Mouse (Mus musculus) thymus, adult 18-20 months (tissue): ENCODE results near the gene Man2a1.

ENCODE experiments used
- DNase-seq, 2 experiments: peaks; one replicate each; pipeline ENCODE4 v3.0.0; 2022; ENCODE audit warnings: mixed read lengths in 2 of 2

The Man2a1 gene

DNA sequence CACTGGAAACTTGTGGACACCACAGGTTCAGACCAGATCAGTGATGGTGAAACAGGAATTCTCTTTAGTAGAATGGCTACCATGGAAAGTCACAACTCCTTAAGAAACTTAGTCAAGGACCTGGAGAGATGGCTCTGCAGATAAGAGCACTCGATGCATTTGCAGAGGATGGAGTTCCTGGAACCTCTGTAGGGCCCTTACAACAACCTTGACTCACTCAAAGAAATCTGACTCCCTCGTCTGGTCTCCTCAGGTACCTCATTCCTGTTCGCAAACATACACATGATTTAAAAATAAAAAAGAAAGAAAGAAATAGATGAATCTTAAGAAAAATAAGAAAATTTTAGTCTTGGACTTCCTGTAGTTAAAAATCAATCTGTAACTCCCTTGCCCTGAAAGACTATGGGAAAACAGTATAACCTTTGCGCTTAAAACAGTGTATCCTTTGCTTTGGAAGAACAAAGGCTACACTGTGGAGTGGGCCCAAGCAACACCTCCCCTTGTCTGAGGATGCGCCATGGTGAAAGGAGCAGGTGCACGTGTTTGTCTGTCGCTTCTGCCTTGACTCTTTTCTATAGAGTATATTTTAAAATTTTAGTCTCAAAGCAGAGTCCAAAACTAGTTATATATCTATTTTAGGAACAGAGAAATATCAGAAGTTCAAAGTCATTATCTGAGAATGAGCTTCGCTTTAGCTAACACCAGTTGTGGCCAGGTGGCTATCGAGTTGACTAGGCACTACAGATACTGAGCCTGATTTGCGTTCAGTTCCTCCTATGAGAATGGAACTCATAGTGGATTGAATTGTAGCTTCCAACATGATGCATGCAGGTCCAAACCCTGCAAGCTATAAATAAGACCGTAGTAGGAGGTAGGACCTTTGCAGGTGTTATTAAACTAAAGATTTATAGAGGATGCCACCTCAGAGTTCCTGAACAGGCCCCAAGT is 163.9 kb downstream of the Man2a1 start:
- no peak for DNase-seq

DNA sequence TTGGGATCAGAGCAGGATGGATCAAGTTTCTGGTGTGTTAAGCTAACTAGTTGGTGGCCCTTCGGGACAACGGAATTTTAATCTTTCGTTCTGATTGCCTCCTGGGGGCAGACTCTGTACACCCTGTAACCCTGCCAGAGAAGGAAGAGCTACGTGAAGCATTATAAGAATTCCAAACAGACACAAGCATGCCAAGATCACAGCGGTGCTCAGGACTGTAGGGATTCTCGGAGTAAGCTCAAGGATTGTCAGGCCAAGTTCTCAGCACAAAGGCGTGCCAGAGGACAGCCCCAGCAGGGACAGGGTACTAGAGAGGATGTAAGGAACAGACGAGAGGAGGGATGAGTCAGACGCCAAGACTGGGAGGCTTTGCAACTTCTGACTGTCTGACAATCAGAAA is 164.8 kb downstream of the Man2a1 start:
- DNase-seq, result no peak

DNA sequence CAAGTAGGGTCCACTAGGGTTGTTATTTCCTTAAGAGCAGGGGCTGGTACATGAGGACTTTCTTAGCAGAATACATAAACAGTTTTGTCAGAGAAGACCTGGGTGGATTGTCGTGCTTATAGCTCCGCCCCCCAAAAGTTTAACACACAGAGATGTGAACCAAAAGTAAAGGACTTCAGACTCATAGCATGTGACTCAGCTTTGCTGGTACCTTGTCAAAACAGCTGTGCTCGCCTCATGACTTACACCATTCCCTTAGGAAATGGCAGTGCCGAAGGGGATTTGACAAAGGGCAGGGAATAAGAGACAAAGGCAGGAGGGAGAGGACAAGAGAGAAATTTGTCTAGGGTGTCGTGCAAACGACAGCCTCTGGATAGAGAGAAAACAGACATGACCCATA is 166.0 kb downstream of the Man2a1 start:
- DNase-seq, result no peak

DNA sequence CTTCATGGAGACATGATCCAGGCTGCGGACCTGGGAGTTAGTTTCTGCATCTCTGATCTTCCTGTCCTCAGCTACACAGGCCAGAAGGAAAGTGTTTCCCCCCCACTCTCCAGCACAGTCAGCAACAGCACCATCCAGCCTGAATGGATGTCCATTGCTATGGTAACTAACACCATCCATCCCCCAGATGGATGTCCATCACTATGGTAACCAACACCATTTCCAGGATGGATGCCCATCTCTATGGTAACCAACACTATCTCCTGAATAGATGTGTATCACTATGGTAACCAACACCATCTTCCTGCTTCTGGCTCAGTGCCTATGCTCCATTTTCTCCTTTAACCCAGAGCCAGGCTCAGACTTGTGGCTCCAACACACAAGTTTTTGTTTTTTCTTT is 169.7 kb downstream of the Man2a1 start:
- no peak for DNase-seq

DNA sequence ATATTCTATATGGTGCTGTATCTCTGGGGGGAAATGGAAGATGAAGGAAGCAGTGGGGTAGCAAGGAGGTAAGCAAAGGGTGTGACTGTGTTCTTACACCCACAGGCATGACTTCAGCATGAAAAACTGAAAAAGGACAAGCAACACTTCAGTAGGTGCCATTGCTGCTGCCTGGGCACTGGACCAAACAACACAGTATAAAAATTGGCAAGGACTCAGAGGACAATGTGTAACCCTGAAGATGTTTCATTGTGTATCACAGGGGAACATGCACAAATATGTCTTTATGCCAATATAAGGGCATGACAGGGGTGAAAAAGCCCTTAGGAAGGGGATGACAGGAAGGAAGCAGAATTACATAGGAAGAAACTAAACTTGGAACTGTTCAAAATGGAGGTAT is 172.1 kb downstream of the Man2a1 start:
- no peak for DNase-seq

DNA sequence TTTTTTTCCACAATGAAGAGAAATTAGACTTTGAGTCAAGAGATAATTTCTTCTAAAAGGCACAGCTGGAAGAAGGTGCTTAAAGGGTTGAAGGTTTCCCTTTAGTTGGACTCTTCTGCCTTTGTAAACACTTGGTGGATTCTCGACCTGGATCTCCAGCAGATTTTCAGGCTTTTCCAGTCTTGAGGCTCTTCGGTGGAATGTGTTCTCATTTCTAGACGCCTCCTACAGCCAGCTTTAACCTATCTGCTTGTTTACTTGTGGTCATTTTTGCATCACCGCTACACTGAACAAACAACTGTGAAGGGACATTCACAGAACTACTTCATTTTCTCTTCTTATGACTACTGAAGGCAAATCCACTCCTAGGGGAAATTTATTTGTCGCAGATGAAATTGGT is 173.7 kb downstream of the Man2a1 start:
- DNase-seq, result no peak

DNA sequence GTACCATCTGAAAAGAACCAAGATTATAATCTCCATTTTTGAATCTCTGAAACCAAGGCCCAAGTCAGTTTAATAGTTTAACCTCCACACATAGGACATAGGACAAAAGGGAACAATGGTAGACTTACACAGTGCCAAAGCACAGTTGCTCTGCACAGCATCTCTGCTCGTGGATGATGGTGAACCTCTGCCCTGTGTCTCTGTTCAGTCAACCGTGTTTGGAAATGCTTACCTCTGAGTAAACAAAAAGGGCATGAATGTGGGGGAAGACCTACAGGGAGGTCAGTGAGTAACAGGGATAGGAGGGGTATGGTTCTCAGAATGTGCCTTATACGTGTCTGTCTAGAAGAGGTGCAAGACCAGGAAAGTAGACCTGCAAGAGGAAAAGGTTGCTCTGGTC is 177.8 kb downstream of the Man2a1 start:
- no peak for DNase-seq

DNA sequence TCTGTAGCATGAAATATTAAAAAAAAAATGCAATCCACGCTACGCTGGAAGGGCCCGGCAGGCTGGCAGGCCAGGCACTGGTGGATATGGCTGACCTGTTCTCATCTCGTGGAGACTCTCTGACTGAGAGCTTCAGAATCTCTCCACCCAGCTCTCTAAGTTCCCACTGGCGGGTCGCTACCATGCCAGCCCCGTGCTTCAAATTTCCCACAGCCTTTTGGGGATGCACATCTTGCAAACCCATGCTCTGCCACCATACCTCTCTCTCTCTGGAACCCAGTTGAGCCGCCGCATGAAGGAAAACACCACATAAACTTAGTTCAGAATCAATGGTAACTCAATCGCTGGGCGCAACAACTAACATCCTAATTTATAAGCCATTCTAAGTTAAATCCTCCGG is 178.2 kb downstream of the Man2a1 start:
- no peak for DNase-seq

DNA sequence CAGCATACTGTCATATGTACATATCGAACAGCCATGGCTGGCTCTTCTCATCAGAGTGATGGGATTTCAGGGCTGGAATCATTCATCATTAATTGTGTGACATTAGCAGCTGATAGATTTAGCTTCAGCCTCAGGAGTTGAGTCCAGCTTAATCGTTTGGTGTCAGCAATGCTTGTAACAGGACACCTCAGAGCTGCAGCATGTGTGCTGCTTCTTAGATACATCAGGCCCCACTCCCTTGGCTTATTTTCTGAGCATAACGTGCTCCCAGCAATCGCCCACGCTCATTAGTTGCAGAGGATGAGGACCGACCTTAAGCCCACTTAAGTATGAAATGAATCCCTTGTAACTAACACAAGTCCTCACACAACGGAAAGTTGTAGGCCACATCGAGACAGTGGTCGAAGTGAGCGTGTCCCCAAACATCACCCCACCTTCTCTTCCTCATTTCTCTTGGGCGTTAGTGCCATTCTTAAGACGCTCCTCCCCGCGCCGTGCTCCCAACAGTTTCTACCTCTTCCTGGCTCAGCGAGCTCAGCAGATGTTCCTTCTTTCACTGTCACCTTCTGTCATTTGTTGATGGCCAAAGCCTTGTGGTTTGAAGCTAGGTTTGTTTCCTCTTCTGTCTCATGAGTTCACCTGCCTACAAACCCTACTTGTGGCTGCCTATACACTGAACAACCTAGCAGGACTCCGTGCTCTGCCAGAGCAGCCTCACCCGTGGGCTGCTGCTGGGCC is 180.4 kb downstream of the Man2a1 start:
- no peak for DNase-seq

DNA sequence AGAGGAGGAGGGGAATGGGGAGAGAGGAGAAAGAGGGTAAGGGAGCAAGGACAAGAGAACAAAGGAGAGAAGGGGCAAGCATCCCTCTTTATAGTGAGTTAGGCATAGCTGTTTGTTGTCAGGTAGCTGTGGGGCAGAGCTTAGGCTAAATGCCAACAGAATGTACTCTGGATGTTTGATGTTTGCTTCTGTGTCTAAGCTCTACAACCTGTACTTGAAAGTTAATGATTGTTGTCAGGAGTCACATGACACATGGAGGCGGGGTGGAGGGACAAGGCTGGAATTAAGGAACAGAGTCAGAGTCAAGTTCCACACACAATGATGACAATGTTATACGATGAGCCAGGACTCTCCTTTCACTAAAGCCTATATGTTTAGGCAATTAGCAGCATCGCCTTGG is 181.8 kb downstream of the Man2a1 start:
- DNase-seq, result no peak

DNA sequence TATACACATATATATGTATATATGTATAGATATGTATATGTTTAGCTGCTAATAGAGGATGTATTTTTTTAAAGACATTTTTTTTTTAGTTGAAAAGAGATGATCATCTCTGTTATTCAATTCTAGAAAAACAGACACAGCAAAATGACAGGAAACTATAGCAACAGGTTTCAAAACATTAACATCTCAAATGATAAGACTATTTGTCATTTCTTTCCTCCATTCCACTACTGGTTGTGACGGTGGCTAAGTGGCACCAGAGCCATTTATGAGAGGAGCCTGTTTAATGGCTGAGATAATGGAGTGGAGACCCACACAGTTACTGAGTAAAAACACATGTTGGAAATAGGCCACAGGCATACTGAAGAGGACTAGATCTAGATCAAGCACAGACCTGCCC is 185.4 kb downstream of the Man2a1 start:
- no peak for DNase-seq

DNA sequence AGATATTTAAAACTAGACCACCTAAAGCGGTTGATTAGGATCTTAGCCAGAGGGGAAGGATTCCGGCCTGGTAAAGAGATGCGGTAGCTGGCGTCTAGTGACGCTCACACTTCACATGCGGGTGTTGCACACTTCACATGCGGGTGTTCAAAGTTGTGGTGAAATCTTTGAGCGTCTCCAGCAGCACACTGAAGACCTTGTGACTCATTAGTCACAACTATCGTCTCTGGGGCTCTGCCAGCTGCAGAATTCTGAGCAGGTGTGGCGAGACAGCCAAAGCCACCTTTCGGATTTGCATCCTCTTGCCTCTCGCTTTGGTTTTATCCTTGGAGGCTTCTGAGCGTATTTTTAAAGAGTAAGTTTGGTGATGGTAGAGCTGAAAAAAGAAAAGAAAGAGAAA is 187.8 kb downstream of the Man2a1 start:
- no peak for DNase-seq

DNA sequence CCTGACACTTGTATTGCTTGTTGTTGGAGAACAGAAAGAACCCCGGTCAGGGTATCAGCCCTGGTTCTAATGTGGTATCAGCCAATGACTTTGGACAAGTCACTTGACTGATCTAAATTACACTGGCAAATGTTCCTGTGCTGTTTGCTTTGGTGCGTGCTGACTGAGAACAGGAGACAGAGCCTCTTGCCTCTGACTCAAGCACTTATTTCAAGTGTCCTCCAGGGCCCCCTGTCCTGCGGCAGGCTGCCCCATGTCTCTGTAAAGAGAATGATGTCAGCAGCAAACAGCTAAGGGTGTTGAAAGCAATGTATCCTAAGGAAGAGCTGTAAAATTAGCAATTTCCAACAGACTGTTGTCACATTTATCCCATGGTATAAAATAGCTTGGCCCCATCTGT is 188.6 kb downstream of the Man2a1 start:
- DNase-seq, result no peak

DNA sequence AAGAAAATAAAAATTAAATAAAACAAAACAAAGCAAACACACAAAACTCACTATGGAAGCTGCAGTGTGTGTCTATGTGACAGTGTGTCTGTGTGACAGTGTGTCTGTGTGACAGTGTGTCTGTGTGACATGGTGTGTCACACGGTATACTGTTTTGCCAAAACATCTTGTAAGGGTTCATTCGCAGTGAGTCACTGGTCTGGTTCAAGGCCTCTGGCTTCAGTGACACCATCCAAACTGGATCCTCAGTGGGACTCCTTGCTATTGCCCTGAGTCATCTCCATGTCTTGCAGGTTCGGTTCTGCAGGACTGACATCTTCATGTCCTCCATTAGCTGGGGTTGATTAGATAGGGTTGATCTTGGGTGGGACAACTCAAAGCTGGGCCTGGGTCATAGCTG is 191.5 kb downstream of the Man2a1 start:
- DNase-seq, result no peak

DNA sequence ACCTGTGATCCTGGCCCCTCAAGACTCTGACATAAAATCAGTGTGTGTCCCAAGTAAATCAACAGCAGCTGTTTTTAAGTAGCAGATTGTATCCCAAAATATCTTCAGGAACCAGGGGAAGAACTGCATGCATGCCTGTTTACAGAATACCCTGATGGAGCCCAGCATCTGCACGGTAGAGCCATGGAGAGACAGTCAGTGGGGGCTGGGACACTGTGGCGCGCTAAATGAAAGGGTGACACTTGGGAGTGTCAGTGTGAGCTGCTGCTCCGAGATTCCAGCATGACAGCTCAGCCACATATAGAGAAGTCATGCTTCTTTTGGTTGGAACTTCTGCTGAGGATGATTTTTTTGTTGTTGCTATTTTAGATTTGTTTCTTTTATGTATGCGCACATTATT is 192.1 kb downstream of the Man2a1 start:
- no peak for DNase-seq

DNA sequence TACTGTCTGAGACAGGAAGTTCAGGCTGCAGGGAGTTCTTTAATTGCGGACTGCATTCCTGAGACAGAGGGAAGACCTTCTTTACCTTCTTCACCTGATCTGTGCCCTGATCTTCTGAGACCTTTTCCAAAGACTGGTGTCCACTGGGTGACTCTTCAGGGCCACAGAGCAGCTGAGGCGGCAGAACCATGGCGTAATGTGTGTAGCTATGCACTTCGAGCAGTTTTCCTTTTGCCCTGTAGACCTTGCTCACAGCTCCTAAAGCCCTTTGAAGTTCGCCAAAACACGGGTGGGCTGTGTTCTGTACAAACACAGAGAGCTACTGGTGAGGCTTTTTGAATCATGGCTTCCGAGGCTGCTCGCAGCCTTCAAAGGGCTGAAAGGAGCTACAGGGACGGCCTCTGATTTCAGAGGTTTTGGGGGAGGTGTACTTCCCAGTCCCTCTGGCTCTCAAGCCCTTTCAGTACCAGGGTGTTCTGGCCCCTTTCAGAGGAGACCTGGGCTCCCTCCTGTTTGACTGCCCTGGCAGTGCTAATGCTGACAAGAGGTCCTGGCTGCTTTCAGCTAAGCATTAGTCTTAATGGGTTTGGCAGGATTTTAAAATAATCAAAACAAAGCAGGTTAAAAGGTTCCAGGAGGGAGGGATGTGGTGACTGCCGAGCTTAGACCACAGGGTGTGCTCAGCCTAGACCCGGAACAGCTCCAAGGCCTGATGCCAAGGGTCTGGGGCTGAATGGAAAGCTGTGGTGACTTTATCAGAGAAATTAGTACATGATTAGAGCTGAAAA is 201.8 kb downstream of the Man2a1 start:
- no peak for DNase-seq

DNA sequence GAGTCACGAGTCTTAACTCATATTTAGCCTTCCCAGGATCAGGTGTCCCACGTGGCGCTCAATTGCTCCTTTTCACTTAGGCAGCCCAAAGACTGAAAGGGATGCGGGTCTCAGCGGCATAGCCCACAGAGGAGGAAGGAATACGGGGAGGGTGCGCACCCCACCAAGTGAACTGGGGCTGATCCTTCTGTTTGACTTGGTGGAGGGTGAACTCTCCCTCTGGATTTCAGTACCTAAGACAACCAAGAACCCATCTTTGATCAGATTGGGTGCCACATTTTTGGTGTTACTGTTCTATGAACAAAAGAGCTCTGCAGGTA is 202.4 kb downstream of the Man2a1 start:
- no peak for DNase-seq
